Mouse (Mus musculus) CD4-positive, CD25-positive, alpha-beta regulatory T cell (primary cell): Measurements from ENCODE around the gene Gm17428. TPM values are rescaled to one million over a fixed set of nuclear protein-coding genes. Genes with fewer than 3 reads are reported as not detected.

Source experiments
- polyA plus RNA-seq: library from polyadenylated mRNA; unstranded; fragments of 100-300 nt; shearing (Covaris generic); gene quantifications from one replicate; pipeline ENCODE4 v1.2.1, GENCODE M21; 2017

The Gm17428 gene
- polyA plus RNA-seq, result not detected

DNA sequence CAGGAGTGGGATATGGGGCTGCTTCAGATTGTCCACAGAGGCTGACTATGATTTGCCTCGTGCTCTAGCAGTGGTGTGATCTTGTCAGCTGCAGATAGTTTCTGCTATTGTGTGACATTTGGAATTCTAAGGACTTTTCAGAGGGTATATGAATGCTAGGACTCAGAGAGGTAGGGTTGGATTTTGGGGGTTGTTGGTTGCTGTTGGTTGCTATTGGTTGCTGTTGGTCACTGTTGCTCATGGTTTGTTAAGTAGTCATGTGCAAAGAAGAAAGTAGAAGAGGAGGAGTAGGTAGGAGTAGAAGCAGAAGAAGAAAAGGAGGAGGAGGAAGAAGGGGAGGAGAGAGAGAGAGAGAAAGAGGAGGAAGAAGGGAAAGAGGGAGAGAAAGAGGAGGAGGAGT, at the start of gene Gm17428:
Gm17428 (plus strand) TSS at position 301 of the 400 bp plus-strand sequence.

DNA sequence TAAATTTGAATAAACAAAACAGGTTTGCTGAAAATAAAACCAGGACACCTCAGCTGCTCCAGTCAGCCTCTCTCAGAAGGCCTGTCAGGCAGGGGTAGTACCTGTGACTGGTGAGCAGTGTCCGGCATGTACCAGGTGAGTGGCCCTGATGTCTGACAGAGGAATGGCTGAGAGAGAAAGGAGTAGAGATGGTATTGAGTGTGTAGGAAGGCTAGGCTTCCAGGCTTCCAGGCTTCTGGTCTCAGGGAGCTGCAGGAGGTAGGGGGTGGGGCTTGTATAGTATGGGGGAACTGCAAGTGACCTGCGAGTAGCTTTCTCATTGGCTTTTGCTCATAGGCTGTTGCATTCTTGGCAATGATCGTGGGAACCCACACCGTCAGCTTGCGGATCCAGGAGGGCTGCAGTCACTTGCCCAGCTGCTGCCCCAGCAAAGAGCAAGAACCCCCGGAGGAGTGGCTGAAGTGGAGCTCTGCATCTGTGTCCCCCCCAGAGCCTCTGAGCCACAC, 44.0 kb upstream of the Gm17428 start, which contains the start of gene Il25:
Il25 (plus strand) TSS at position 51 of the 506 bp plus-strand sequence.

DNA sequence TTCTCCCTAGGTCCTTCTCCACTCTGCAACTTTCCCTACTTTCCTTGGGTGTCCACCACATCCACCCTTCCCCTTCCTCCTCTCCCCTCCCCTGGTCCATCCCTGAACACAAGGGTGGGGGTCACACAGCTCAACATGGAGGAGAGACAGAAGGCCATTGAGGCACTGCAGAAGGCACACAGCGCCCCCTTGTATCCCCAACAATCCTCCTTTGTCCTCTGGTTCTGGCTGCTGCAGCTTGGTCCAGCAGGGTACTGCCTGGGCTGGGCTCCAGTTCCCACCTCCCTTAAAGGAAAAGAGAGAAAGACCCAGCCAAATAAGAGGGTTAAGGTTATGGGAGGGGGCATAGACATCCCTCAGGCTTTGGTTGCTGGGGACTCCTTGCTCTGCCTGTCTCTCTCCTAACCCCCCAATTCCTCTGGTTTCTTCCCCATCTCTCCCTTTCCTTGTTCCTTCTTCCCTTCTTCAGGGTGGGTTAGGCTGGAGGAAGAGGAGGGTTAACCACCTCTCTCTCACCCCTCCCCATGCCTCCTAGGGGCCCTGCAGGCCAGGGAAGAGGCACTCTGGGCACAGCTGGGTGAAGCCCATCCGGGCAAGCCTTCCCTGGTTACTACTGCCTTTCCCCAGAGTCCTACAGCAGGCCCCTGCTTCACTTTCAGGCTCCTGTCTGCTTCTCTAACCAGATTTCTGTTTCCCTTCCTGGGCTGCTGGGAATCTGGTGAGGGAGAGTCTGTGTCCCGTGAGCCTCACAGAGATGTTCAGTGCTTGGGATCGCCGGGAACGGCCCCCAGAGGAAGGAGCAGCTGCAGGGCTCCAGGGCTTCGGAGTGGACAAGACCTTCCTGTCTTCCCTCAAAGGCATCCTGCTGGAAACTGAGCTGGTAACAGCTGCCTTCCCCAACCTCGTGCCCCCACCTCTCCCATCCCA, 40.6 kb upstream of the Gm17428 start, which contains the start of gene Cmtm5:
Cmtm5 (plus strand) TSS at position 358 of the 927 bp plus-strand sequence.

DNA sequence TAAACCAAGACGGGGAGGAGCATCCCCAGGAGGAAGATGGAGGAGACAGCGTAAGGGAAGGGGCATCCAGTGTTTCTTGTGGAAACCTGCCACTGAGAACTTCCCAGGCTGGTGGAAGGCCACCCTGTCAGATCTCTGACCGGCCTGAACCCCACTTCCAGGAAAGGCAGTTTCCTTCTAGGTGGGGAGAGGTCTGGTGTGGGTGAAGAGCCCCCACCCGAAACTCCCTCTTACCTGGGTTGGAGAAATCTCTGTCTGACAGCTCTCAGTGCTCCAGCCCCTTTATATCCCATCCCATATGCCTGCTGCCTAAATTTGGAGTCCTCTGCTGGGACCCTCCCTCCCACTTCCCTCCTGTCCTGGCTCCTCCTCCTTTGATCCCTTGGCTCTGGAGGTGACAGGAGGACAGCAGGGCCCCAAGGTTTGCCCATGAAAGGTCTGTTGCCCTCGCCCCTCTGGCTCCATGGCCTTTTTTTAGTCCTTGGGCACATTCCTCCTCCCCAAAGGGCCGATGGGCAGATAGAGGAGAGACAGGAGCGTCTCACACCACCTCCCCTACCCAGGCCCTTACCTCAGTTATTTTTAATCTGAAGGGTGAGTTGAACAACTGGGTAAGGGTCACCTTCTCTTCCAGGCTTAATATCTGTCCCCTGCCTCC, 10.3 kb upstream of the Gm17428 start, which contains the start of gene Myh6:
Myh6 (minus strand) TSS at position 608 of the 658 bp plus-strand sequence.

DNA sequence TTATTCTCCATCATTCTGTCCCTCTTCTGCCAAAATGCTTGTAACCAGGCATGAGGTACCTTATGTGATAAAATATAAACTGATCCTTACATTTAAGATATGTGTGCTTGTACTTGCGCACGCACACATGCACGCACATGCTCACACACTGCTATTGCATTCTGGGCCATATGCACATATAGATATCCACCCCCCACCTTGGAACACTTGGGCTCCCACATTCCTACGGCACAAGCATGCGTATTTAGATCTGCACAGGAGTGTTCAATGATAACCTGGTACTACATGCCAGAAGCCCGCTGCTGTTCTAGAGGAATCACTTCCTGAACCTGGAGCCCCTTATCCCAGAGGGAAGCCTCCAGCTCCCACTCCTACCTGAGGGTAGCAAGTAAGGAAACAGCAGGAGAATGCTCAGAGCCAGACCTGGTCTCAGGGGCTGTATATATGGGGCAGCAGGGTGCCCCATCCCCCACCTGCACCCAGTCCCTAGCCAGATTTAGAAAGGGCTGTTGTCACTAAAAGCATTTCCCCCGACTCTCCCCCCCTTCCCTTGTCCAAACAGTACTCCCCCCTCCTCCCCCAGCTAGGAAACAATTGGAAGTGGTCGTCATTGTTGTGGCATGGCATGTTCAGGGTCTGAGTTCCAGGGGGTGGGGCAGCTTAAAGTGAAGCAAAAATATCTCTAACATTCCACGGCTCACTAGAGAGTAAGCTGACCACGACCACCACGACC, 17.6 kb downstream of the Gm17428 start, which contains the start of gene Myh7:
Myh7 (minus strand) TSS at position 491 of the 733 bp plus-strand sequence.

DNA sequence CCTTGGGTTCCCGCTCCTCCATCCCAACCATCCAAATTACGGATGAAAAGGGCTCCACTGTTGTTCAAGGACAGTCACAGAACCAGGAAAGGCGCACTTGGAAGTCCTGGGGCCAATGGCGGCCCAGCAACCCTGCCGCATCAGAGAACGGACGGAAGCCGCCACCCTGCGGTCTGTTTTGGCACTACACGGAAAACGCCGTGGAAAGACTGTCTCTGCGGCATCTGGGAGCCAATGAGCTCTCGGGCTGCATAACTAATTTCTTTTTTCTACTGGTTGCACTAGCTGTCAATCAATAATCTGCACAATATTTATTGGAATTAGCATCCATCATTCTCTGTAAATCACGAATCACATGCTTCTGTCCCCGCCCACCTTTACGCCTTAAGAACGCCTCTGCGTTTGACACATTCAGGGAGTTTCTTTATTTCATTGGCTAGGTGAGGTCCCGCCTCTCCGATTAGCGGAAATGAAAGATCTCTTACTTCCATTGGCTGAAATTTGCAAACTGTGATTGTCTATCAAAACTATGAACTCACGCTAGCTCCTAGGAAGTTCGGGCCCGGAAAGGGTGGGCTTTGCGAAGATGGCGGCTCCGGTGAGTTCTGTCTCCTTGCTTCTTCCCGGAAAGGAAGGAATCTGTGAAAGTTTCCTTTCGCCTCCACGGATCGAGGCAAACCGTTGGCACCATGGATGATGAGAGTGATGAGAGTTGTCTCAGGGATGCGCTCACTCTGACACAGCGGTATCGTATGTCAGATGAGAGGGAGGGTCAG, 38.4 kb downstream of the Gm17428 start, which contains the start of gene Ngdn:
Ngdn (plus strand) TSS at position 464 of the 776 bp plus-strand sequence.

Other genes with a start within 250 kb of the Gm17428 start
- 0.34 TPM for gene Slc7a8, start 195.0 kb upstream of the Gm17428 start, polyA plus RNA-seq
- gene Rnf212b, start 162.8 kb upstream of the Gm17428 start, polyA plus RNA-seq, result not detected
- 11.9 TPM for gene Homez, start 106.0 kb upstream of the Gm17428 start, polyA plus RNA-seq
- 1.3 TPM for gene Ppp1r3e, start 99.4 kb upstream of the Gm17428 start, polyA plus RNA-seq
- gene Bcl2l2, start 93.6 kb upstream of the Gm17428 start, polyA plus RNA-seq, result 0.34 TPM
- not detected for gene Gm20521, start 93.5 kb upstream of the Gm17428 start, polyA plus RNA-seq
- gene Pabpn1, start 84.4 kb upstream of the Gm17428 start, polyA plus RNA-seq, result 243 TPM
- 6.7 TPM for gene Slc22a17, start 63.8 kb upstream of the Gm17428 start, polyA plus RNA-seq
- gene Efs, start 50.8 kb upstream of the Gm17428 start, polyA plus RNA-seq, result not detected
- gene Il25, start 44.2 kb upstream of the Gm17428 start, polyA plus RNA-seq, result not detected
- 0.29 TPM for gene Cmtm5, start 40.7 kb upstream of the Gm17428 start, polyA plus RNA-seq
- gene Myh6, start 10.0 kb upstream of the Gm17428 start, polyA plus RNA-seq, result not detected
- not detected for gene Myh7, start 17.7 kb downstream of the Gm17428 start, polyA plus RNA-seq
- gene Ngdn, start 38.5 kb downstream of the Gm17428 start, polyA plus RNA-seq, result 130 TPM
- gene Zfhx2, start 115.4 kb downstream of the Gm17428 start, polyA plus RNA-seq, result 7.6 TPM
- 13.9 TPM for gene Thtpa, start 117.9 kb downstream of the Gm17428 start, polyA plus RNA-seq
- gene Ap1g2, start 129.7 kb downstream of the Gm17428 start, polyA plus RNA-seq, result 161 TPM
- 0.06 TPM for gene Jph4, start 140.0 kb downstream of the Gm17428 start, polyA plus RNA-seq
- not detected for gene Dhrs2, start 245.1 kb downstream of the Gm17428 start, polyA plus RNA-seq